Comparison of ENCODE assay signal across 8 mouse cellular contexts in genomic region chr5:122158557-122159515, GRCm38 (mm10). TPM values are rescaled to one million over a fixed set of nuclear protein-coding genes. Genes with fewer than 3 reads are reported as not detected.
A peak's percentile ranks its signal among the peaks of the same experiment; 100 is the strongest.
DNase-seq lines count a peak whose midpoint lies in the region; ATAC-seq and TF ChIP-seq lines count a peak whose summit lies in the region.

No protein-coding gene starts in this region.

- H3K9me3 ChIP-seq in stomach, postnatal 0 days (ENCODE audit: control insufficient read depth, low read length), result no peaks in the 10 kb centered on the region

- H3K9ac ChIP-seq in stomach, postnatal 0 days (ENCODE audit: low read length), result peak overlapping the region; percentile 96

- H3K4me3 ChIP-seq in embryonic fibroblast, embryonic 13.5 days (ENCODE audit: insufficient read depth, low read length), result peak overlapping the region; percentile 97
- peak overlapping the region; percentile 84 for H3K4me3 ChIP-seq in stomach, postnatal 0 days (ENCODE audit: low read depth, low read length)

- peak overlapping the region; percentile 73 for H3K4me2 ChIP-seq in stomach, postnatal 0 days (replicated peaks; ENCODE audit: low read depth)

- no peak for TF ChIP-seq CTCF in embryonic fibroblast, embryonic 13.5 days (IDR thresholded peaks at IDR 0.05; ENCODE audit: borderline replicate concordance, insufficient read depth, low read length)
- TF ChIP-seq CTCF in stomach, postnatal 0 days (IDR thresholded peaks at IDR 0.05; ENCODE audit: low read depth), result no peak

- WGBS in stomach, postnatal 0 days, result 1% methylated on average over 36 of the region's 42 CpGs

- H3K4me1 ChIP-seq in embryonic fibroblast, embryonic 13.5 days (ENCODE audit: control insufficient read depth, insufficient read depth, low read length), result peaks cover 28% of the 10 kb centered on the region
- peaks cover 8% of the 10 kb centered on the region; the same call in 1 of the 2 replicates for H3K4me1 ChIP-seq in stomach, postnatal 0 days (replicated peaks; ENCODE audit: control insufficient read depth, insufficient read depth)

- 0 out of 2 replicates have a peak, but pooled peaks have one; percentile 25 for TF ChIP-seq POLR2A in embryonic fibroblast, embryonic 13.5 days (IDR thresholded peaks at IDR 0.05; ENCODE audit: low read depth, low read length)

- TF ChIP-seq EP300 in stomach, postnatal 0 days (optimal IDR thresholded peaks at IDR 0.05), result no peak

- ATAC-seq in stomach, postnatal 0 days (ENCODE audit: low FRiP score, low TSS enrichment), result peak; percentile 6; the same call in 1 of the 2 replicates

- H3K27me3 ChIP-seq in stomach, postnatal 0 days (ENCODE audit: control insufficient read depth, insufficient read depth, low read length), result no peaks in the 10 kb centered on the region

- no peak overlapping the region; the same call in 1 of the 2 replicates for H3K27ac ChIP-seq in embryonic fibroblast, embryonic 13.5 days (ENCODE audit: insufficient read depth, low read length)
- peak overlapping the region; percentile 73 for H3K27ac ChIP-seq in stomach, postnatal 0 days (replicated peaks)

- 0 out of 2 replicates have a peak, but pooled peaks cover 2% of the 10 kb centered on the region for H3K36me3 ChIP-seq in stomach, postnatal 0 days (ENCODE audit: control insufficient read depth, insufficient read depth, low read length)

- DNase-seq in adrenal gland, postnatal 10 days, result peak; percentile 53
- no peak for DNase-seq in adrenal gland, postnatal 4 days (ENCODE audit: low spot score in 2 of 2)
- peak; percentile 41 for DNase-seq in A20 (ENCODE audit: low read depth, low spot score)
- peak; percentile 31 for DNase-seq in kidney, adult 9 months
- DNase-seq in lung, postnatal 14 days, result peak; percentile 26
- DNase-seq in stomach, postnatal 0 days (ENCODE audit: low spot score), result peak; percentile 36
- no peak for DNase-seq in urinary bladder, postnatal 36 days (ENCODE audit: low spot score in 2 of 2)

RNA-seq across cellular contexts. Expression of gene Ppp1cc, which starts 0.8 kb away (rescaled TPM):
- 100 to 1,000 TPM; 149 to 173 TPM for total RNA-seq in adrenal gland, postnatal 10 days (2021)
- total RNA-seq in adrenal gland, postnatal 4 days (2021), result 100 to 1,000 TPM; 211 to 221 TPM
- 231 and 241 TPM in 2 replicates for polyA plus RNA-seq in embryonic fibroblast, embryonic 13.5 days (2011; ENCODE audit: insufficient read length, low read depth, missing spikeins)
- 104 and 112 TPM in 2 replicates for polyA plus RNA-seq in stomach, postnatal 0 days (2015; fragmentation: Nextera tagmentation; extraction: Ambion mirVana)

RNA-seq across cellular contexts. Expression of gene Ccdc63, which starts 18.2 kb away (rescaled TPM):
- not detected for total RNA-seq in adrenal gland, postnatal 10 days (2021)
- under 1 TPM; 0.20 to 0.28 TPM for total RNA-seq in adrenal gland, postnatal 4 days (2021)
- not detected in 2 replicates for polyA plus RNA-seq in embryonic fibroblast, embryonic 13.5 days (2011; ENCODE audit: insufficient read length, low read depth, missing spikeins)
- 0.07 TPM in 2 replicates for polyA plus RNA-seq in stomach, postnatal 0 days (2015; fragmentation: Nextera tagmentation; extraction: Ambion mirVana)

RNA-seq across cellular contexts. Expression of gene Hvcn1, which starts 47.8 kb away (rescaled TPM):
- total RNA-seq in adrenal gland, postnatal 10 days (2021), result 1 to 10 TPM; 5.8 to 6.6 TPM
- 1 to 10 TPM; 4.1 to 5.8 TPM for total RNA-seq in adrenal gland, postnatal 4 days (2021)
- polyA plus RNA-seq in embryonic fibroblast, embryonic 13.5 days (2011; ENCODE audit: insufficient read length, low read depth, missing spikeins), result 1.2 and 3.1 TPM in 2 replicates
- polyA plus RNA-seq in stomach, postnatal 0 days (2015; fragmentation: Nextera tagmentation; extraction: Ambion mirVana), result 2.8 and 3.1 TPM in 2 replicates

RNA-seq across cellular contexts. Expression of gene Myl2, which starts 58.1 kb away (rescaled TPM):
- total RNA-seq in adrenal gland, postnatal 10 days (2021), result 100 to 1,000 TPM in 1 of 2 experiments, 10 to 100 TPM in 1; 25.5 to 182 TPM
- 10 to 100 TPM in 1 of 2 experiments, 1 to 10 TPM in 1; 4.8 to 30.3 TPM for total RNA-seq in adrenal gland, postnatal 4 days (2021)
- polyA plus RNA-seq in embryonic fibroblast, embryonic 13.5 days (2011; ENCODE audit: insufficient read length, low read depth, missing spikeins), result 0.76 TPM in 1 of 2 replicates, not detected in the other
- polyA plus RNA-seq in stomach, postnatal 0 days (2015; fragmentation: Nextera tagmentation; extraction: Ambion mirVana), result 0.21 and 0.30 TPM in 2 replicates

Comparison
In these comparisons a context has a peak if more than half of its experiments do, and no peak if none do; other contexts are left out.
1. DNase-seq: peak in adrenal gland, postnatal 10 days (single experiment), A20 (single experiment), kidney, adult 9 months (single experiment), lung, postnatal 14 days (single experiment) and stomach, postnatal 0 days (single experiment); none in adrenal gland, postnatal 4 days (0 of 2) and urinary bladder, postnatal 36 days (0 of 2).